Mouse (Mus musculus) liver, adult 2 months (tissue): ENCODE data around the gene Noxa1. TPM values are rescaled to one million over a fixed set of nuclear protein-coding genes. Genes with fewer than 3 reads are reported as not detected.

Experiments
- DNase-seq: peaks from one replicate; pipeline ENCODE4 v3.0.0-alpha.2; 2011; ENCODE audit warnings: low read depth, low spot score; ENCODE audit errors: extremely low read depth
- H3K27ac ChIP-seq: fragments of 200-500 bp; replicated peaks from 2 replicates; pipeline ENCODE4 v1.5.1; 2012; ENCODE audit warnings: low read depth, mild to moderate bottlenecking, control low read depth, inconsistent platforms, low read length; ENCODE audit not compliant: insufficient read depth
- H3K27me3 ChIP-seq: fragments of 200-500 bp; 2 replicates; pipeline ENCODE4 v1.6.1; 2012; ENCODE audit warnings: mild to moderate bottlenecking, moderate library complexity, low read length, inconsistent platforms; ENCODE audit not compliant: control insufficient read depth, insufficient read depth
- H3K36me3 ChIP-seq: fragments of 200-500 bp; 2 replicates; pipeline ENCODE4 v1.6.1; 2012; ENCODE audit warnings: low read length, inconsistent platforms; ENCODE audit not compliant: control insufficient read depth, insufficient read depth
- H3K4me1 ChIP-seq: fragments of 200-500 bp; 2 replicates; pipeline ENCODE4 v1.6.1; 2011; ENCODE audit warnings: low read length; ENCODE audit not compliant: control insufficient read depth, insufficient read depth
- H3K4me3 ChIP-seq: fragments of 200-500 bp; 2 replicates; pipeline ENCODE4 v1.5.1; 2011; ENCODE audit warnings: low read depth, mild to moderate bottlenecking, control low read depth, low read length, moderate library complexity; ENCODE audit not compliant: insufficient read depth
- H3K79me2 ChIP-seq: fragments of 200-500 bp; 2 replicates; pipeline ENCODE4 v1.6.1; 2012; ENCODE audit warnings: inconsistent platforms, mild to moderate bottlenecking, low read length, moderate library complexity; ENCODE audit not compliant: control insufficient read depth, insufficient read depth
- H3K9ac ChIP-seq: fragments of 200-500 bp; 2 replicates; pipeline ENCODE4 v1.6.1; 2012; ENCODE audit warnings: low read depth, mild to moderate bottlenecking, control low read depth, inconsistent platforms, low read length
- CTCF ChIP-seq: fragments of 200-500 bp; IDR thresholded peaks from 2 replicates; pipeline ENCODE4 v1.5.1; 2011; ENCODE audit warnings: low read depth, low read length, control low read depth
- POLR2A ChIP-seq: fragments of 200-500 bp; IDR thresholded peaks from 2 replicates; pipeline ENCODE4 v1.6.1; 2011; ENCODE audit warnings: low read length, control low read depth; ENCODE audit not compliant: insufficient read depth; ENCODE audit errors: extremely low read depth
- WGBS: fragments of 180-500 bp; shearing (Covaris S2); methylation state at CpG from one replicate; pipeline ENCODE4 v1.1.7; 2018; 5-methylcytosine and 5-hydroxymethylcytosine counted together
- polyA plus RNA-seq: library from polyadenylated mRNA; depleted of rRNA; stranded (reverse); fragments of >200 nt; gene quantifications from 2 replicates; pipeline ENCODE4 v1.2.3, GENCODE M21; 2012
- total RNA-seq: library from RNA; depleted of rRNA; stranded (reverse); fragments of >200 nt; gene quantifications from 2 replicates; pipeline ENCODE4 v1.2.3, GENCODE M21; 2014

Gene Noxa1
- total and polyA plus RNA-seq, 2 experiments = 0.15 TPM; not detected in 1

DNA sequence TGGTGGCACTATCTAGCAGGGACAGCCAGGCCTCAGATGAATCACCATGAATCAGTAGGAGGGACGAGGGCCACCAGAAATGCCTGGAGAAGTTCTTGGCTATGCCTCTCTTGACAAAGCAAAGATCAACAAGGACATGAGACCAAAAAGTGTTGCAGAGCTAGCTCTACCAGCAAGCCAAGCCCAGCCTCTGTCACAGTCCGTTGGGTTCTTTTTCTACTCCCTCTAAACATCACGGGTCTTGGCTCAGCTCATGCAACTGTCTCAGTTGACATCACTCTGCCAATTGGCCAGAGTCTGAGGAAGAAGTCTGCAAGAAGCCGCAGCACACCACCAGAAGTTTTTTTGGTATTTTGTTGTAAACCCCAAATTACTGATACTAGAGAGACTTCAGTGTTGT is 19.4 kb downstream of the Noxa1 start:
- H3K4me1 ChIP-seq = peaks cover 9% of the 10 kb centered on the region
- H3K9ac ChIP-seq = no peak overlapping the region
- DNase-seq = peak; percentile 94
- WGBS = 25% methylated on average over 4 of the region's 4 CpGs
- peaks cover 4% of the 10 kb centered on the region; the same call in 1 of the 2 replicates for H3K79me2 ChIP-seq
- TF ChIP-seq CTCF = no peak
- no peak for TF ChIP-seq POLR2A
- H3K36me3 ChIP-seq = peaks cover 4% of the 10 kb centered on the region
- no peak overlapping the region for H3K4me3 ChIP-seq
- no peaks in the 10 kb centered on the region for H3K27me3 ChIP-seq
- H3K27ac ChIP-seq = peak overlapping the region; percentile 33

GRCm38 (mm10) chr2:25072398-25072797 is 22.6 kb downstream of the Noxa1 start:
- no peak overlapping the region for H3K27ac ChIP-seq
- WGBS = 93% methylated on average over 4 of the region's 4 CpGs
- H3K4me3 ChIP-seq = no peak overlapping the region
- peaks cover 7% of the 10 kb centered on the region for H3K4me1 ChIP-seq
- H3K36me3 ChIP-seq = peaks cover 4% of the 10 kb centered on the region
- no peak for TF ChIP-seq POLR2A
- no peak for TF ChIP-seq CTCF
- no peak overlapping the region for H3K9ac ChIP-seq
- no peak for DNase-seq
- H3K79me2 ChIP-seq = peaks cover 4% of the 10 kb centered on the region; the same call in 1 of the 2 replicates
- H3K27me3 ChIP-seq = no peaks in the 10 kb centered on the region

GRCm38 (mm10) chr2:25069537-25069936 is 25.4 kb downstream of the Noxa1 start:
- H3K9ac ChIP-seq = no peak overlapping the region
- TF ChIP-seq POLR2A = no peak
- no peak for TF ChIP-seq CTCF

GRCm38 (mm10) chr2:25066552-25066951 is 28.4 kb downstream of the Noxa1 start:
- no peak for TF ChIP-seq CTCF
- no peak for TF ChIP-seq POLR2A
- DNase-seq = no peak
- 96% methylated on average over 4 of the region's 4 CpGs for WGBS
- Histone ChIP-seq H3K9ac (no peak overlapping the region), H3K4me1 (0 out of 2 replicates have a peak, but pooled peaks cover 1% of the 10 kb centered on the region), H3K27ac (no peak overlapping the region), H3K27me3 (no peaks in the 10 kb centered on the region), H3K4me3 (no peak overlapping the region), H3K36me3 (peaks cover 3% of the 10 kb centered on the region), H3K79me2 (no peaks in the 10 kb centered on the region)

More at GRCm38 (mm10) chr2:25069537-25069936, 25.4 kb downstream of the Noxa1 start:
- peak; percentile 77 for DNase-seq
- 21% methylated on average over 4 of the region's 4 CpGs for WGBS
- Histone ChIP-seq H3K27ac (0 out of 2 replicates have a peak overlapping the region, but pooled peaks have one; percentile 13), H3K4me1 (0 out of 2 replicates have a peak, but pooled peaks cover 1% of the 10 kb centered on the region), H3K79me2 (peaks cover 4% of the 10 kb centered on the region; the same call in 1 of the 2 replicates), H3K36me3 (peaks cover 4% of the 10 kb centered on the region), H3K27me3 (no peaks in the 10 kb centered on the region), H3K4me3 (no peak overlapping the region)

DNA sequence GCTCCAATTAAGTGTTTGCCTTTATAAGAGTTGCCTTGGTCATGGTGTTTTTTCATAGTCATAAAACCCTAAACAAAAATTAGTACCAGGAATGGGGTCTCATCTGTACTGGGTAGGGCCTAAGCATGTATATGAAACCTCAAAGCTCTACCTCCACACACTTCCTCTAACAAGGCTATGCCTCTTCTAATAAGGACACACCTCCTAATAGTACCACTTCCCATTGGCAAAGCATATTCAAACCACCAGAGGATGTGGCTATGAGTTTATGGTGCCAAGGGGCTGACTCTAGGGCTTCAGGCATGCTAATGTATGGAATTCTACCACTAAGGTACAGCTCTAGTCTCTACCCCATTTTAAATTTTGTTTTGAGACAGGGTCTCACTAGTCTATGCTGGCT is 29.4 kb downstream of the Noxa1 start:
- Histone ChIP-seq H3K4me1 (0 out of 2 replicates have a peak, but pooled peaks cover 1% of the 10 kb centered on the region), H3K4me3 (no peak overlapping the region), H3K27ac (no peak overlapping the region), H3K9ac (no peak overlapping the region), H3K36me3 (peaks cover 2% of the 10 kb centered on the region; the same call in 1 of the 2 replicates), H3K27me3 (no peaks in the 10 kb centered on the region), H3K79me2 (no peaks in the 10 kb centered on the region)
- TF ChIP-seq POLR2A (no peak), CTCF (no peak)
- DNase-seq = no peak

GRCm38 (mm10) chr2:25064285-25064684 is 30.7 kb downstream of the Noxa1 start:
- TF ChIP-seq POLR2A (no peak), CTCF (no peak)
- H3K9ac ChIP-seq = no peak overlapping the region
- 74% methylated on average over 1 of the region's 1 CpGs for WGBS
- H3K4me1 ChIP-seq = no peaks in the 10 kb centered on the region
- peaks cover 4% of the 10 kb centered on the region; the same call in 1 of the 2 replicates for H3K36me3 ChIP-seq
- H3K79me2 ChIP-seq = no peaks in the 10 kb centered on the region
- H3K27me3 ChIP-seq = no peaks in the 10 kb centered on the region
- H3K27ac ChIP-seq = no peak overlapping the region
- no peak for DNase-seq
- H3K4me3 ChIP-seq = no peak overlapping the region
